Mouse (Mus musculus) neural tube, embryonic 13.5 days (tissue): Measurements from ENCODE around the gene Trim29. TPM values are rescaled to one million over a fixed set of nuclear protein-coding genes. Genes with fewer than 3 reads are reported as not detected.

Source experiments
- ATAC-seq: fragments of 200-750 bp; cut with Nextera tagmentation; 2 replicates; pipeline ENCODE4 v1.8.0; 2017; ENCODE audit warnings: low read depth, mild to moderate bottlenecking, moderate TSS enrichment, moderate library complexity
- H3K27ac ChIP-seq: fragments of 300-500 bp; sonication (generic); replicated peaks from 2 replicates; pipeline ENCODE4 v1.5.1; 2015; ENCODE audit warnings: moderate library complexity, mild to moderate bottlenecking, inconsistent platforms
- H3K27me3 ChIP-seq: fragments of 300-500 bp; sonication (generic); 2 replicates; pipeline ENCODE4 v1.6.1; 2015; ENCODE audit warnings: mild to moderate bottlenecking, inconsistent platforms
- H3K36me3 ChIP-seq: fragments of 300-500 bp; sonication (generic); 2 replicates; pipeline ENCODE4 v1.6.1; 2015; ENCODE audit warnings: mild to moderate bottlenecking, inconsistent platforms
- H3K4me1 ChIP-seq: fragments of 300-500 bp; sonication (generic); replicated peaks from 2 replicates; pipeline ENCODE4 v1.6.1; 2015; ENCODE audit warnings: inconsistent platforms
- H3K4me2 ChIP-seq: fragments of 300-500 bp; sonication (generic); 2 replicates; pipeline ENCODE4 v1.6.1; 2015; ENCODE audit warnings: inconsistent platforms, mild to moderate bottlenecking, moderate library complexity
- H3K4me3 ChIP-seq: fragments of 300-500 bp; sonication (generic); 2 replicates; pipeline ENCODE4 v1.5.1; 2015; ENCODE audit warnings: mild to moderate bottlenecking, inconsistent platforms
- H3K9ac ChIP-seq: fragments of 300-500 bp; sonication (generic); 2 replicates; pipeline ENCODE4 v1.6.1; 2015; ENCODE audit warnings: moderate library complexity, mild to moderate bottlenecking, inconsistent platforms
- H3K9me3 ChIP-seq: fragments of 300-500 bp; sonication (generic); 2 replicates; pipeline ENCODE4 v1.6.1; 2016; ENCODE audit warnings: inconsistent platforms
- WGBS: fragments of 180-500 bp; shearing (Covaris S2); methylation state at CpG from one replicate; pipeline ENCODE4 v1.1.7; 2015; 5-methylcytosine and 5-hydroxymethylcytosine counted together
- polyA plus RNA-seq: library from polyadenylated mRNA; unstranded; fragments of >200 nt; fragmentation: Nextera tagmentation; extraction: Ambion mirVana; gene quantifications from 2 replicates; pipeline ENCODE4 v1.2.1, GENCODE M21; 2015

Gene Trim29
- polyA plus RNA-seq, 1 experiment from 2014 or later: 0.38 TPM

- Histone ChIP-seq H3K27me3 (no peaks in the 10 kb centered on the region), H3K27ac (no peak overlapping the region), H3K36me3 (no peaks in the 10 kb centered on the region), H3K9me3 (no peaks in the 10 kb centered on the region), H3K4me2 (no peak overlapping the region), H3K9ac (no peak overlapping the region), H3K4me3 (no peak overlapping the region), H3K4me1 (no peaks in the 10 kb centered on the region)
- no peak for ATAC-seq
- 88% methylated on average over 4 of the region's 4 CpGs for WGBS
These were observed 5.8 kb downstream of the Trim29 start for GRCm38 (mm10) chr9:43316466-43316865.

- H3K4me1 ChIP-seq: no peaks in the 10 kb centered on the region
- H3K9ac ChIP-seq: no peak overlapping the region
- 86% methylated on average over 10 of the region's 10 CpGs for WGBS
- no peak for ATAC-seq
- no peaks in the 10 kb centered on the region for H3K36me3 ChIP-seq
- H3K4me3 ChIP-seq: no peak overlapping the region
- no peaks in the 10 kb centered on the region for H3K9me3 ChIP-seq
- H3K27me3 ChIP-seq: no peaks in the 10 kb centered on the region
- no peak overlapping the region for H3K27ac ChIP-seq
- H3K4me2 ChIP-seq: no peak overlapping the region
These were observed 8.0 kb downstream of the Trim29 start for GRCm38 (mm10) chr9:43318661-43319060.

GRCm38 (mm10) chr9:43321951-43322350 is 11.3 kb downstream of the Trim29 start:
- no peak for ATAC-seq
- no peak overlapping the region for H3K27ac ChIP-seq
- H3K4me2 ChIP-seq: no peak overlapping the region
- WGBS: 78% methylated on average over 6 of the region's 6 CpGs
- H3K4me1 ChIP-seq: no peaks in the 10 kb centered on the region
- no peaks in the 10 kb centered on the region for H3K36me3 ChIP-seq
- no peak overlapping the region for H3K4me3 ChIP-seq
- H3K27me3 ChIP-seq: no peaks in the 10 kb centered on the region
- no peak overlapping the region for H3K9ac ChIP-seq
- no peaks in the 10 kb centered on the region for H3K9me3 ChIP-seq

- 89% methylated on average over 4 of the region's 4 CpGs for WGBS
These were observed 12.0 kb downstream of the Trim29 start for GRCm38 (mm10) chr9:43322666-43323065.

GRCm38 (mm10) chr9:43325486-43325885 is 14.8 kb downstream of the Trim29 start:
- Histone ChIP-seq H3K9me3 (no peaks in the 10 kb centered on the region), H3K4me3 (no peak overlapping the region), H3K27me3 (no peaks in the 10 kb centered on the region), H3K36me3 (no peaks in the 10 kb centered on the region), H3K4me1 (no peaks in the 10 kb centered on the region), H3K4me2 (no peak overlapping the region), H3K27ac (no peak overlapping the region), H3K9ac (no peak overlapping the region)
- WGBS: 81% methylated on average over 3 of the region's 3 CpGs
- ATAC-seq: no peak

More at GRCm38 (mm10) chr9:43322666-43323065, 12.0 kb downstream of the Trim29 start:
- Histone ChIP-seq H3K4me1 (no peaks in the 10 kb centered on the region), H3K9me3 (no peaks in the 10 kb centered on the region), H3K36me3 (no peaks in the 10 kb centered on the region), H3K4me2 (no peak overlapping the region), H3K27me3 (no peaks in the 10 kb centered on the region), H3K9ac (no peak overlapping the region), H3K27ac (no peak overlapping the region), H3K4me3 (no peak overlapping the region)
- ATAC-seq: no peak

GRCm38 (mm10) chr9:43326015-43326631 is 15.5 kb downstream of the Trim29 start:
- no peaks in the 10 kb centered on the region for H3K36me3 ChIP-seq
- ATAC-seq: no peak

GRCm38 (mm10) chr9:43327182-43328129 is 16.8 kb downstream of the Trim29 start:
- no peaks in the 10 kb centered on the region for H3K27me3 ChIP-seq
- H3K9ac ChIP-seq: no peak overlapping the region
- H3K9me3 ChIP-seq: no peaks in the 10 kb centered on the region
- H3K36me3 ChIP-seq: no peaks in the 10 kb centered on the region
- 50% methylated on average over 21 of the region's 21 CpGs for WGBS
- no peak overlapping the region for H3K27ac ChIP-seq
- no peaks in the 10 kb centered on the region for H3K4me1 ChIP-seq
- no peak overlapping the region for H3K4me3 ChIP-seq
- H3K4me2 ChIP-seq: no peak overlapping the region
- peak; percentile 54; the same call in 1 of the 2 replicates for ATAC-seq

More at GRCm38 (mm10) chr9:43326015-43326631, 15.5 kb downstream of the Trim29 start:
- no peak overlapping the region for H3K4me3 ChIP-seq
- no peak overlapping the region for H3K4me2 ChIP-seq
- H3K27ac ChIP-seq: no peak overlapping the region
- WGBS: 73% methylated on average over 7 of the region's 7 CpGs
- no peak overlapping the region for H3K9ac ChIP-seq
- H3K9me3 ChIP-seq: no peaks in the 10 kb centered on the region
- no peaks in the 10 kb centered on the region for H3K4me1 ChIP-seq
- H3K27me3 ChIP-seq: no peaks in the 10 kb centered on the region

GRCm38 (mm10) chr9:43330426-43330825 is 19.8 kb downstream of the Trim29 start:
- no peak for ATAC-seq
- Histone ChIP-seq H3K9me3 (no peaks in the 10 kb centered on the region), H3K36me3 (no peaks in the 10 kb centered on the region), H3K27me3 (no peaks in the 10 kb centered on the region), H3K9ac (no peak overlapping the region), H3K4me2 (no peak overlapping the region), H3K27ac (no peak overlapping the region), H3K4me1 (no peaks in the 10 kb centered on the region), H3K4me3 (no peak overlapping the region)
- WGBS: 46% methylated on average over 5 of the region's 5 CpGs

GRCm38 (mm10) chr9:43331476-43332471 is 21.1 kb downstream of the Trim29 start:
- H3K27ac ChIP-seq: no peak overlapping the region
- H3K27me3 ChIP-seq: no peaks in the 10 kb centered on the region
- WGBS: 82% methylated on average over 8 of the region's 8 CpGs

GRCm38 (mm10) chr9:43334476-43334875 is 23.8 kb downstream of the Trim29 start:
- Histone ChIP-seq H3K4me1 (peaks cover 8% of the 10 kb centered on the region), H3K27ac (no peak overlapping the region), H3K27me3 (0 out of 2 replicates have a peak, but pooled peaks cover 4% of the 10 kb centered on the region), H3K36me3 (no peaks in the 10 kb centered on the region), H3K9me3 (no peaks in the 10 kb centered on the region), H3K4me2 (no peak overlapping the region), H3K9ac (no peak overlapping the region), H3K4me3 (no peak overlapping the region)
- WGBS: 36% methylated on average over 8 of the region's 8 CpGs
- ATAC-seq: no peak

More at GRCm38 (mm10) chr9:43331476-43332471, 21.1 kb downstream of the Trim29 start:
- Histone ChIP-seq H3K4me2 (no peak overlapping the region), H3K9ac (no peak overlapping the region), H3K4me1 (no peaks in the 10 kb centered on the region), H3K36me3 (no peaks in the 10 kb centered on the region), H3K4me3 (no peak overlapping the region), H3K9me3 (no peaks in the 10 kb centered on the region)
- ATAC-seq: no peak

- no peak for ATAC-seq
- H3K27ac ChIP-seq: no peak overlapping the region
- no peak overlapping the region for H3K4me3 ChIP-seq
- H3K27me3 ChIP-seq: 0 out of 2 replicates have a peak, but pooled peaks cover 4% of the 10 kb centered on the region
- H3K4me1 ChIP-seq: peaks cover 14% of the 10 kb centered on the region
- H3K4me2 ChIP-seq: no peak overlapping the region
- H3K9me3 ChIP-seq: no peaks in the 10 kb centered on the region
- H3K36me3 ChIP-seq: no peaks in the 10 kb centered on the region
- no peak overlapping the region for H3K9ac ChIP-seq
- 59% methylated on average over 4 of the region's 4 CpGs for WGBS
These were observed 27.0 kb downstream of the Trim29 start for GRCm38 (mm10) chr9:43337636-43338035.
